Comparison of ENCODE assay signal across 29 mouse cellular contexts in the genomic region with DNA sequence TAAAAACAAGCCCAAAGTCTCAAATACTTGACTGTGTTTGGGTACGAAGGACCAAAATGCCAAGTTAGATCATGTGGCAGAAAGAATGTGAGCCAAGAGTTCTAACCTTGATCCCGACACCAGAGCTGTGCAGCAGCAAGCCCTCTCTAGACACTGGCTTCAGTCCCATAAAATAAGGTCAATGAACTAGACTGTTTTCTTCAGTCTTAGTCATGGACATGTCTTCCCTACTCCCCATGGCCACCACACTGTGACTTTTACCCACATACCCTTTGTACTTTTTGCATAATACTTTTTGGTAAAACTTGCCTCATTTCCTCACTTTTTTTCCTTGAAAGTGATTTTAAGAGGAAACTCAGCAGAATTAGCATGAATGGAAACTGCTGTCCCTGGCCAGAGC.
DNase-seq lines count a peak whose midpoint lies in the region; ATAC-seq lines count a peak whose summit lies in the region.
"Had no signal": no experiment of that assay in that cellular context is flagged by ENCODE, and none has a peak within 500 bp of the region (broad histone marks: within the 10 kb centered on the region; RNA-seq: fewer than 3 reads in every experiment).

No protein-coding gene starts in this region.

- no peak overlapping the region for H3K4me2 ChIP-seq in embryonic facial prominence, embryonic 13.5 days
- H3K4me2 ChIP-seq in kidney, embryonic 16.5 days (replicated peaks; ENCODE audit: low read depth, low read length), result no peak overlapping the region
- H3K4me2 ChIP-seq: forebrain, embryonic 13.5 days; heart, embryonic 12.5 days; heart, embryonic 15.5 days; hindbrain, embryonic 13.5 days; intestine, embryonic 15.5 days had no signal

- peak; percentile 58 for DNase-seq in adrenal gland, adult 2 months
- DNase-seq in adrenal gland, adult 18-20 months (ENCODE audit: low spot score in 2 of 2), result no peak
- no peak for DNase-seq in embryonic facial prominence, embryonic 10.5 days (ENCODE audit: low spot score)
- peak; percentile 16 for DNase-seq in kidney, adult 9 months
- no peak for DNase-seq in Muller cell, postnatal 12 days (ENCODE audit: inconsistent ontology term)
- DNase-seq: adrenal gland, postnatal 14 days; B cell, adult 2 months; cerebellum, adult 11 months; cerebellum, adult 2 months; cerebellum, adult 9-11 months; cerebellum, postnatal 25 days; gastrocnemius, postnatal 10 days; gastrocnemius, postnatal 36 days; heart, postnatal 10 days; heart, postnatal 36 days; kidney, adult 11 months had no signal

- no peak for ATAC-seq in embryonic facial prominence, embryonic 13.5 days (ENCODE audit: insufficient number of reproducible peaks, insufficient read depth, low FRiP score, low TSS enrichment, low read depth)
- ATAC-seq in kidney, embryonic 16.5 days (ENCODE audit: low FRiP score, low TSS enrichment), result no peak
- ATAC-seq: forebrain, embryonic 13.5 days; forebrain, embryonic 16.5 days; hindbrain, embryonic 16.5 days; intestine, embryonic 15.5 days had no signal

- H3K4me3 ChIP-seq in embryonic facial prominence, embryonic 13.5 days, result no peak overlapping the region
- H3K4me3 ChIP-seq in embryonic facial prominence, embryonic 10.5 days, result no peak overlapping the region
- no peak overlapping the region for H3K4me3 ChIP-seq in kidney, embryonic 16.5 days (ENCODE audit: low read length)
- H3K4me3 ChIP-seq: forebrain, embryonic 10.5 days; forebrain, embryonic 13.5 days; heart, embryonic 12.5 days; heart, embryonic 15.5 days; hindbrain, embryonic 10.5 days; hindbrain, embryonic 13.5 days; intestine, embryonic 15.5 days had no signal

- no peaks in the 10 kb centered on the region for H3K9me3 ChIP-seq in embryonic facial prominence, embryonic 13.5 days
- no peaks in the 10 kb centered on the region for H3K9me3 ChIP-seq in embryonic facial prominence, embryonic 10.5 days
- H3K9me3 ChIP-seq in kidney, embryonic 16.5 days (ENCODE audit: low read length), result no peaks in the 10 kb centered on the region
- H3K9me3 ChIP-seq: forebrain, embryonic 10.5 days; forebrain, embryonic 13.5 days; heart, embryonic 12.5 days; heart, embryonic 15.5 days; hindbrain, embryonic 10.5 days; hindbrain, embryonic 13.5 days; intestine, embryonic 15.5 days had no signal

- no peaks in the 10 kb centered on the region for H3K36me3 ChIP-seq in embryonic facial prominence, embryonic 13.5 days
- H3K36me3 ChIP-seq in embryonic facial prominence, embryonic 10.5 days (replicated peaks), result no peaks in the 10 kb centered on the region
- no peaks in the 10 kb centered on the region for H3K36me3 ChIP-seq in kidney, embryonic 16.5 days (ENCODE audit: insufficient read depth, low read length)
- H3K36me3 ChIP-seq: forebrain, embryonic 10.5 days; G1E; heart, embryonic 12.5 days; heart, embryonic 15.5 days; hindbrain, embryonic 10.5 days; hindbrain, embryonic 13.5 days; intestine, embryonic 15.5 days had no signal

- WGBS in embryonic facial prominence, embryonic 13.5 days, result 42% methylated on average over 2 of the region's 2 CpGs
- WGBS in embryonic facial prominence, embryonic 10.5 days, result 74% methylated on average over 2 of the region's 2 CpGs
- 87% methylated on average over 2 of the region's 2 CpGs for WGBS in kidney, embryonic 16.5 days

- H3K27me3 ChIP-seq in embryonic facial prominence, embryonic 13.5 days, result no peaks in the 10 kb centered on the region
- H3K27me3 ChIP-seq in embryonic facial prominence, embryonic 10.5 days (replicated peaks; ENCODE audit: low read depth, poor library complexity, severe bottlenecking), result no peaks in the 10 kb centered on the region
- no peaks in the 10 kb centered on the region for H3K27me3 ChIP-seq in kidney, embryonic 16.5 days (ENCODE audit: insufficient read depth, low read length)
- H3K27me3 ChIP-seq: CH12.LX; forebrain, embryonic 13.5 days; heart, embryonic 12.5 days; heart, embryonic 15.5 days; hindbrain, embryonic 13.5 days; intestine, embryonic 15.5 days had no signal

- H3K9ac ChIP-seq in embryonic facial prominence, embryonic 13.5 days, result no peak overlapping the region
- no peak overlapping the region for H3K9ac ChIP-seq in kidney, embryonic 16.5 days (replicated peaks; ENCODE audit: low read length)
- H3K9ac ChIP-seq: forebrain, embryonic 13.5 days; heart, embryonic 12.5 days; heart, embryonic 15.5 days; hindbrain, embryonic 13.5 days; intestine, embryonic 15.5 days had no signal

- H3K4me1 ChIP-seq in embryonic facial prominence, embryonic 13.5 days, result 0 out of 2 replicates have a peak, but pooled peaks cover 5% of the 10 kb centered on the region
- no peaks in the 10 kb centered on the region for H3K4me1 ChIP-seq in embryonic facial prominence, embryonic 10.5 days
- H3K4me1 ChIP-seq in kidney, embryonic 16.5 days (ENCODE audit: insufficient read depth, low read length), result no peaks in the 10 kb centered on the region
- H3K4me1 ChIP-seq: forebrain, embryonic 10.5 days; forebrain, embryonic 13.5 days; heart, embryonic 12.5 days; heart, embryonic 15.5 days; hindbrain, embryonic 10.5 days; hindbrain, embryonic 13.5 days; intestine, embryonic 15.5 days had no signal

- peak overlapping the region; percentile 33; the same call in 1 of the 2 replicates for H3K27ac ChIP-seq in embryonic facial prominence, embryonic 13.5 days
- H3K27ac ChIP-seq in embryonic facial prominence, embryonic 10.5 days (replicated peaks), result no peak overlapping the region
- no peak overlapping the region for H3K27ac ChIP-seq in kidney, embryonic 16.5 days (ENCODE audit: low read length)
- H3K27ac ChIP-seq: forebrain, embryonic 10.5 days; forebrain, embryonic 13.5 days; heart, embryonic 15.5 days; hindbrain, embryonic 10.5 days; hindbrain, embryonic 13.5 days; intestine, embryonic 15.5 days had no signal

Comparison
In these comparisons a context has a peak if more than half of its experiments do, and no peak if none do; other contexts are left out.
1. DNase-seq: peak in adrenal gland, adult 2 months (single experiment) and kidney, adult 9 months (single experiment); none in adrenal gland, adult 18-20 months (0 of 2), embryonic facial prominence, embryonic 10.5 days (single experiment) and Muller cell, postnatal 12 days (single experiment).